Mouse (Mus musculus): ENCODE results near the gene Mcmbp. TPM values are rescaled to one million over a fixed set of nuclear protein-coding genes. Genes with fewer than 3 reads are reported as not detected.
"Not testable (repeated sequence)": the region's sequence is repeated elsewhere in the genome, so short reads cannot be mapped to it uniquely, and the experiment has no call there.

The Mcmbp gene
- total and polyA plus RNA-seq, 3 experiments: 44.6 to 91.1 TPM; not detected in 1

- peak; percentile 72 for DNase-seq (ENCODE audit: low read depth, low spot score)
- peak; percentile 64 for TF ChIP-seq ZC3H11A (IDR thresholded peaks at IDR 0.05; ENCODE audit: low read depth, low read length)
- TF ChIP-seq SIN3A (IDR thresholded peaks at IDR 0.05; ENCODE audit: low read length): 0 out of 2 replicates have a peak, but pooled peaks have one; percentile 28
- peak; percentile 71 for TF ChIP-seq SMC3 (IDR thresholded peaks at IDR 0.05; ENCODE audit: low read depth, low read length)
- no peak for TF ChIP-seq CHD1 (IDR thresholded peaks at IDR 0.05; ENCODE audit: low read depth, low read length)
- no peak for TF ChIP-seq GABPA (IDR thresholded peaks at IDR 0.05; ENCODE audit: low read depth, low read length)
- 0 out of 2 replicates have a peak, but pooled peaks have one; percentile 20 for TF ChIP-seq MAZ (IDR thresholded peaks at IDR 0.05; ENCODE audit: low read depth, low read length)
- TF ChIP-seq USF2 (IDR thresholded peaks at IDR 0.05; ENCODE audit: borderline replicate concordance in 1 of 2, insufficient read depth in 1 of 2, low read depth in 1 of 2, low read length in 2 of 2): no peak
- TF ChIP-seq POLR2AphosphoS5 (IDR thresholded peaks at IDR 0.05; ENCODE audit: borderline replicate concordance, low read depth, low read length): no peak
- TF ChIP-seq MXI1 (IDR thresholded peaks at IDR 0.05; ENCODE audit: low read depth, low read length): no peak
- no peak for TF ChIP-seq TCF12 (IDR thresholded peaks at IDR 0.05; ENCODE audit: low read depth, low read length)
- TF ChIP-seq ZNF384 (IDR thresholded peaks at IDR 0.05; ENCODE audit: low read depth, low read length): no peak
- peak; percentile 79 for TF ChIP-seq RAD21 (IDR thresholded peaks at IDR 0.05; ENCODE audit: low read depth, low read length)
- peak; percentile 87 to 99 (median 90) for TF ChIP-seq CTCF (IDR thresholded peaks at IDR 0.05 in 2 of 3, conservative IDR thresholded peaks at IDR 0.05 in 1 of 3; ENCODE audit: control insufficient read depth in 1 of 3, insufficient read depth in 1 of 3, low read depth in 2 of 3, low read length in 3 of 3, poor library complexity in 1 of 3, severe bottlenecking in 1 of 3)
- TF ChIP-seq BHLHE40 (IDR thresholded peaks at IDR 0.05; ENCODE audit: borderline replicate concordance, low read depth, low read length): 0 out of 2 replicates have a peak, but pooled peaks have one; percentile 26
- no peak for TF ChIP-seq HCFC1 (IDR thresholded peaks at IDR 0.05; ENCODE audit: low read depth, low read length)
- no peak for TF ChIP-seq TBP (IDR thresholded peaks at IDR 0.05; ENCODE audit: low read depth, low read length)
- 0 out of 2 replicates have a peak, but pooled peaks have one; percentile 11 for TF ChIP-seq USF1 (IDR thresholded peaks at IDR 0.05; ENCODE audit: low read depth, low read length)
- TF ChIP-seq GATA1 (IDR thresholded peaks at IDR 0.05; ENCODE audit: low read depth, low read length): no peak
- H3K9me3 ChIP-seq (replicated peaks; ENCODE audit: insufficient read depth, low read length): no peaks in the 10 kb centered on the region
- no peaks in the 10 kb centered on the region for H3K27me3 ChIP-seq (ENCODE audit: control insufficient read depth in 1 of 2, insufficient read depth in 2 of 2, low read length in 2 of 2)
- H3K79me2 ChIP-seq (ENCODE audit: control insufficient read depth, insufficient read depth, low read length, poor library complexity): no peaks in the 10 kb centered on the region
- H3K36me3 ChIP-seq (ENCODE audit: control insufficient read depth in 1 of 2, insufficient read depth in 2 of 2, low read length in 2 of 2): peaks cover 0 to 38% of the 10 kb centered on the region in 2 experiments; a peak in 2 of 4 replicates
- H3K4me3 ChIP-seq (ENCODE audit: control insufficient read depth in 1 of 2, insufficient read depth in 1 of 2, low read depth in 2 of 2, low read length in 2 of 2): no peak overlapping the region
- no peaks in the 10 kb centered on the region for H3K4me1 ChIP-seq (ENCODE audit: control insufficient read depth in 1 of 2, insufficient read depth in 2 of 2, low read length in 2 of 2)
- no peak overlapping the region for H3K9ac ChIP-seq (ENCODE audit: control insufficient read depth, low read depth, low read length, poor library complexity, severe bottlenecking)
- no peak overlapping the region for H3K27ac ChIP-seq (ENCODE audit: control insufficient read depth, low read depth, low read length)
Observed at GRCm38 (mm10) chr7:128705735-128706134, 34.6 kb downstream of the Mcmbp start.

- H3K27ac ChIP-seq (ENCODE audit: control insufficient read depth, low read depth, low read length); H3K4me1 ChIP-seq (ENCODE audit: control insufficient read depth in 1 of 2, insufficient read depth in 2 of 2, low read length in 2 of 2); H3K27me3 ChIP-seq (ENCODE audit: control insufficient read depth in 1 of 2, insufficient read depth in 2 of 2, low read length in 2 of 2); H3K79me2 ChIP-seq (ENCODE audit: control insufficient read depth, insufficient read depth, low read length, poor library complexity); H3K4me3 ChIP-seq (ENCODE audit: control insufficient read depth in 1 of 2, insufficient read depth in 1 of 2, low read depth in 2 of 2, low read length in 2 of 2); H3K9me3 ChIP-seq (replicated peaks; ENCODE audit: insufficient read depth, low read length); H3K9ac ChIP-seq (ENCODE audit: control insufficient read depth, low read depth, low read length, poor library complexity, severe bottlenecking): not testable (repeated sequence)
- H3K36me3 ChIP-seq (ENCODE audit: control insufficient read depth in 1 of 2, insufficient read depth in 2 of 2, low read length in 2 of 2): peaks cover 5 to 34% of the 10 kb centered on the region in 2 experiments; a peak in 3 of 4 replicates
- TF ChIP-seq GATA1 (IDR thresholded peaks at IDR 0.05; ENCODE audit: low read depth, low read length) (0 out of 2 replicates have a peak, but pooled peaks have one; percentile 26), TBP (IDR thresholded peaks at IDR 0.05; ENCODE audit: low read depth, low read length) (0 out of 2 replicates have a peak, but pooled peaks have one; percentile 51)
- DNase-seq (ENCODE audit: low read depth, low spot score): peak; percentile 42
Observed at GRCm38 (mm10) chr7:128699959-128700358, 40.3 kb downstream of the Mcmbp start.
